Mouse (Mus musculus) embryonic stem cell, embryonic (primary cell): ENCODE results near the gene Dennd2c.

Experiments used
- CTCF ChIA-PET, 4 experiments: fragments of 300-600 bp in 2 of 4; fragments of 350-600 bp in 2 of 4; sonication (Branson Sonifier 250); formaldehyde crosslinking; loops; one replicate each; lab custom pipeline; 2022; ENCODE audit warnings: inconsistent platforms in 2 of 4; lab: Charles Lee
- POLR2A ChIA-PET, 4 experiments: fragments of 300-600 bp in 2 of 4; fragments of 350-600 bp in 2 of 4; sonication (Branson Sonifier 250); formaldehyde crosslinking; loops; one replicate each; lab custom pipeline; 2022; ENCODE audit warnings: antibody characterized with exemption in 4 of 4, inconsistent platforms in 1 of 4; lab: Charles Lee

Gene Dennd2c

GRCm38 (mm10) chr3:103208237-103208636 lies 105.8 kb downstream of the Dennd2c start:
- CTCF ChIA-PET: interaction anchor here in 3 of 4 experiments (0.6 to 1.8 kb wide), 10 partner anchors 16 to 1782 kb away, joined by 3 to 10 read pairs (median 4); no protein-coding TSS in a partner anchor
- POLR2A ChIA-PET: interaction anchor here (0.6 to 10.4 kb wide), 91 partner anchors 7 to 1599 kb away, joined by 3 to 247 read pairs (median 5); partner anchors contain the start of genes Bcas2 (in 3 of the 4), Trim33 (in 3 of the 4), Dennd2c (in 2 of the 4) and Csde1 (in 1 of the 4)

- CTCF ChIA-PET: interaction anchor here in 2 of 4 experiments (0.7 to 1.0 kb wide), 2 partner anchors 28 to 81 kb away, joined by 3 read pairs; no protein-coding TSS in a partner anchor
- POLR2A ChIA-PET: interaction anchor here in 2 of 4 experiments (1.0 to 10.4 kb wide), 21 partner anchors 8 to 163 kb away, joined by 3 to 247 read pairs (median 18); partner anchors contain the start of genes Dennd2c (in 1 of the 2) and Trim33 (in 1 of the 2)
Observed at GRCm38 (mm10) chr3:103211101-103211500, 108.7 kb downstream of the Dennd2c start.

- ChIA-PET CTCF (no interaction called here), POLR2A (interaction anchor here in 2 of 4 experiments (1.0 to 10.4 kb wide), 10 partner anchors 8 to 162 kb away, joined by 3 to 247 read pairs (median 22); partner anchors contain the start of gene Trim33 (in 1 of the 2))
Observed at GRCm38 (mm10) chr3:103212142-103212541, 109.7 kb downstream of the Dennd2c start.

GRCm38 (mm10) chr3:103213537-103213936 lies 111.1 kb downstream of the Dennd2c start:
- POLR2A ChIA-PET: interaction anchor here in 2 of 4 experiments (0.6 to 10.4 kb wide), 12 partner anchors 9 to 86 kb away, joined by 3 to 247 read pairs (median 4); partner anchors contain the start of gene Trim33 (in 2 of the 2)
- CTCF ChIA-PET: no interaction called here

GRCm38 (mm10) chr3:103214593-103215285 lies 112.3 kb downstream of the Dennd2c start:
- ChIA-PET POLR2A (interaction anchor here (0.6 to 10.4 kb wide), 33 partner anchors 8 to 1157 kb away, joined by 3 to 247 read pairs (median 4); partner anchors contain the start of gene Trim33 (in 2 of the 4)), CTCF (interaction anchor here in 1 of 4 experiments (1.2 kb wide), 1 partner anchor 11 kb away, joined by 3 read pairs; no protein-coding TSS in a partner anchor)

- CTCF ChIA-PET: interaction anchor here in 1 of 4 experiments (1.2 kb wide), 1 partner anchor 12 kb away, joined by 3 read pairs; no protein-coding TSS in a partner anchor
Observed at GRCm38 (mm10) chr3:103215399-103215798, 113.0 kb downstream of the Dennd2c start.

More at GRCm38 (mm10) chr3:103215399-103215798, 113.0 kb downstream of the Dennd2c start:
- POLR2A ChIA-PET: interaction anchor here in 3 of 4 experiments (0.8 to 10.4 kb wide), 16 partner anchors 9 to 625 kb away, joined by 3 to 247 read pairs (median 8); partner anchors contain the start of gene Trim33 (in 1 of the 3)
